Mouse (Mus musculus) gastrocnemius, postnatal 4 days (tissue): ENCODE measurements around the gene 4933430I17Rik. TPM values are rescaled to one million over a fixed set of nuclear protein-coding genes. Genes with fewer than 3 reads are reported as not detected.

Experiments used
- DNase-seq, 2 experiments: peaks; one replicate each; pipeline ENCODE4 v3.0.0; 2021 to 2022; ENCODE audit warnings: low spot score in 2 of 2, mixed read lengths in 2 of 2
- total RNA-seq, 2 experiments: library from RNA; stranded (reverse); gene quantifications; 2 replicates each; pipeline ENCODE4 v1.2.3; 2021

4933430I17Rik gene
- total RNA-seq, 2 experiments from 2014 or later: 0.34 to 0.44 TPM

- DNase-seq: no peak
Measured at GRCm38 (mm10) chr4:62594442-62594841, 69.3 kb downstream of the 4933430I17Rik start.

DNA sequence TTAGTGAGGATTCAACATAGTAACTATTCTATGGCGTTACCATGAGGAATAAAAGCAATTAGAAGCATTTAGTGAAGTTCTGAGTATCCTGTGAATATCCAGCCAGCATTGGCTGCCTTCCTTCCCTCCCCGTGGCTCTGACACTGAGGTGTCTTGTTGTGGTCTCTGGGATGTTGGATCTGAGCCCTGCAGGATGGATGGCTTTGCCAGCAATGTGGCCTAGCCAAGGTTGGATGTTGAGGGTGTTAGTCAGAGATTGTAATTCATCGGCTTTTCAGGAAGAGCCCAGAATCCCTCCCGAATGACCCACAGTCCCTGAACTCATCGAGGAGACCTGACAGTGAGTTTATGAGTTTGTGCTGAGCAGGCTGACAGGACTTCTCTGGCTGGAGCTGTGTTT is 70.9 kb downstream of the 4933430I17Rik start:
- no peak for DNase-seq

Other genes with a start within 250 kb of the 4933430I17Rik start
- gene Fkbp15, start 164.8 kb upstream of the 4933430I17Rik start, total RNA-seq: 10 to 100 TPM; 26.7 to 28.5 TPM
- 10 to 100 TPM; 17.7 to 18.8 TPM for gene Slc31a1, start 164.6 kb upstream of the 4933430I17Rik start, total RNA-seq
- gene Cdc26, start 116.7 kb upstream of the 4933430I17Rik start, total RNA-seq: 10 to 100 TPM; 71.3 to 78.6 TPM
- gene Prpf4, start 116.6 kb upstream of the 4933430I17Rik start, total RNA-seq: 10 to 100 TPM; 14.0 to 15.0 TPM
- not detected for gene Rnf183, start 90.1 kb upstream of the 4933430I17Rik start, total RNA-seq
- 1 to 10 TPM in 1 of 2 experiments, under 1 TPM in 1; 0.91 to 1.1 TPM for gene Wdr31, start 54.5 kb upstream of the 4933430I17Rik start, total RNA-seq
- 1 to 10 TPM; 1.1 to 1.7 TPM for gene Bspry, start 45.3 kb upstream of the 4933430I17Rik start, total RNA-seq
- gene Hdhd3, start 21.9 kb upstream of the 4933430I17Rik start, total RNA-seq: 10 to 100 TPM in 1 of 2 experiments, 1 to 10 TPM in 1; 9.0 to 10.5 TPM
- 10 to 100 TPM; 34.0 to 41.1 TPM for gene Alad, start 5.5 kb upstream of the 4933430I17Rik start, total RNA-seq
- gene Pole3, start 301 bp upstream of the 4933430I17Rik start, total RNA-seq: 10 to 100 TPM; 27.8 to 31.3 TPM
- gene Rgs3, start 34.5 kb downstream of the 4933430I17Rik start, total RNA-seq: 10 to 100 TPM; 36.9 to 44.0 TPM